8 mouse cellular contexts compared by ENCODE assay signal in genomic region chr4:140905426-140905871, GRCm38 (mm10). TPM values are rescaled to one million over a fixed set of nuclear protein-coding genes. Genes with fewer than 3 reads are reported as not detected.
A peak's percentile ranks its signal among the peaks of the same experiment; 100 is the strongest.
DNase-seq lines count a peak whose midpoint lies in the region; ATAC-seq and TF ChIP-seq lines count a peak whose summit lies in the region.

No protein-coding gene starts in this region.

- DNase-seq in lung, adult 2 months: no peak
- DNase-seq in lung, postnatal 10 days: no peak
- peak; percentile 34 for DNase-seq in c-Kit-positive CD71-negative TER-119-negative erythroid progenitor cells, embryonic 14.5 days (ENCODE audit: low read depth)
- peak; percentile 56 for DNase-seq in induced T-regulatory cell, adult 2 months (ENCODE audit: low read depth)
- no peak for DNase-seq in midbrain, embryonic 11.5 days (ENCODE audit: low spot score, missing footprints)
- peak; percentile 47 for DNase-seq in thymus, postnatal 14 days
- no peak for DNase-seq in urinary bladder, postnatal 4 days (ENCODE audit: low spot score in 2 of 2)
- no peak for DNase-seq in cerebellum, postnatal 25 days

- WGBS in lung, adult 2 months: 19% methylated on average over 11 of the region's 11 CpGs
- 14% methylated on average over 11 of the region's 11 CpGs for WGBS in midbrain, embryonic 11.5 days

- ATAC-seq in midbrain, embryonic 11.5 days (ENCODE audit: low FRiP score): 0 out of 2 replicates have a peak, but pooled peaks have one; percentile 30

- no peaks in the 10 kb centered on the region for H3K36me3 ChIP-seq in midbrain, embryonic 11.5 days (ENCODE audit: control insufficient read depth, insufficient read depth, low read length)

- no peaks in the 10 kb centered on the region for H3K9me3 ChIP-seq in midbrain, embryonic 11.5 days (ENCODE audit: control insufficient read depth, low read length)

- no peaks in the 10 kb centered on the region for H3K4me1 ChIP-seq in lung, adult 2 months (ENCODE audit: control insufficient read depth, insufficient read depth, low read length)
- peaks cover 4% of the 10 kb centered on the region; the same call in 1 of the 2 replicates for H3K4me1 ChIP-seq in midbrain, embryonic 11.5 days (ENCODE audit: control insufficient read depth, insufficient read depth, low read length)

- no peak overlapping the region for H3K27ac ChIP-seq in midbrain, embryonic 11.5 days (ENCODE audit: low read depth, low read length)

- H3K4me3 ChIP-seq in lung, adult 2 months (replicated peaks; ENCODE audit: extremely low read depth, low read depth, low read length): no peak overlapping the region
- no peak overlapping the region for H3K4me3 ChIP-seq in midbrain, embryonic 11.5 days (ENCODE audit: low read depth, low read length)

- 0 out of 2 replicates have a peak, but pooled peaks have one; percentile 12 for TF ChIP-seq CTCF in lung, adult 2 months (IDR thresholded peaks at IDR 0.05; ENCODE audit: insufficient read depth, low read length)

- peak overlapping the region; percentile 49 for H3K4me2 ChIP-seq in midbrain, embryonic 11.5 days

- H3K9ac ChIP-seq in midbrain, embryonic 11.5 days (ENCODE audit: low read length): no peak overlapping the region

- H3K27me3 ChIP-seq in midbrain, embryonic 11.5 days (ENCODE audit: control insufficient read depth, insufficient read depth, low read length): peaks cover 16% of the 10 kb centered on the region

- no peak for TF ChIP-seq POLR2A in lung, adult 2 months (IDR thresholded peaks at IDR 0.05; ENCODE audit: borderline replicate concordance, extremely low read depth, low read depth, low read length)

RNA-seq across cellular contexts. Expression of gene Padi2, which starts 0.7 kb away (rescaled TPM):
- 3.7 and 4.7 TPM in 2 replicates for polyA plus RNA-seq in lung, adult 2 months (2012; rRNA removed)
- 0.47 and 0.49 TPM in 2 replicates for polyA plus RNA-seq in midbrain, embryonic 11.5 days (2014; fragmentation: Nextera tagmentation; extraction: Ambion mirVana)

RNA-seq across cellular contexts. Expression of gene Sdhb, which starts 55.6 kb away (rescaled TPM):
- 97.5 and 143 TPM in 2 replicates for polyA plus RNA-seq in lung, adult 2 months (2012; rRNA removed)
- polyA plus RNA-seq in midbrain, embryonic 11.5 days (2014; fragmentation: Nextera tagmentation; extraction: Ambion mirVana): 411 and 422 TPM in 2 replicates

RNA-seq across cellular contexts. Expression of gene Padi1, which starts 59.9 kb away (rescaled TPM):
- polyA plus RNA-seq in lung, adult 2 months (2012; rRNA removed): 0.36 and 1.9 TPM in 2 replicates
- 0.04 and 0.07 TPM in 2 replicates for polyA plus RNA-seq in midbrain, embryonic 11.5 days (2014; fragmentation: Nextera tagmentation; extraction: Ambion mirVana)

Comparison
In these comparisons a context has a peak if more than half of its experiments do, and no peak if none do; other contexts are left out.
1. DNase-seq: peak in c-Kit-positive CD71-negative TER-119-negative erythroid progenitor cells, embryonic 14.5 days (single experiment), induced T-regulatory cell, adult 2 months (single experiment) and thymus, postnatal 14 days (single experiment); none in lung, adult 2 months (single experiment), lung, postnatal 10 days (single experiment), midbrain, embryonic 11.5 days (single experiment), urinary bladder, postnatal 4 days (0 of 2) and cerebellum, postnatal 25 days (0 of 2).